Mouse (Mus musculus): ENCODE measurements around the gene Veph1. TPM values are rescaled to one million over a fixed set of nuclear protein-coding genes. Genes with fewer than 3 reads are reported as not detected.

The Veph1 gene
- total RNA-seq (2021): under 1 TPM; 0.15 to 0.20 TPM
- long read RNA-seq, experiment 1: 0 reads
- long read RNA-seq, experiment 2, partial matches to known transcripts: 0 of 1 reads
- long read RNA-seq, experiment 2, other reads (novel, unspliced or antisense): 1 of 1 reads

GRCm38 (mm10) chr3:66296545-66296944, at the start of gene Veph1:
TSS of gene Veph1 (minus strand) at chr3:66296837.
- intact Hi-C loops (cut with DNase I): no loop called here
- no peak for DNase-seq (ENCODE audit: low spot score in 2 of 2)

DNA sequence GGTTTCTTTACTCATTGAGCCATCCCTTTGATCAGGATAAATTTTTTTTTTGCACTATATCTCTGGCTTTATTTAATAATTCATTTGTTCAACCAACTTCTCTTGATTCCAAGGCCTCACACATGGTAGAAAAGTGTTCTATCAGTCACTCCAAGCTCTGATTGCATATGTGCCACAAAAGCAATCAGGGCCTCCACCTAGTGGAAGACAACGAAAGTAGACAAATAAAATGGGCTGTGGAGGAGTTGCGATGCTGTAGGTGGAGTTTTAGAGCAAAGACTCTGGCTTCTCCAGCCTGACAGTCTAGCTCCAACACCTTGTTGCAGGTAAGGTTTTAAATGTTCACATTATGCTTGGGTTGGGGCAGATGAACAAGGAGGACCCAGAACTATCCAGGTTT, 44.1 kb upstream of the Veph1 start:
- DNase-seq (ENCODE audit: low spot score in 2 of 2): no peak

DNA sequence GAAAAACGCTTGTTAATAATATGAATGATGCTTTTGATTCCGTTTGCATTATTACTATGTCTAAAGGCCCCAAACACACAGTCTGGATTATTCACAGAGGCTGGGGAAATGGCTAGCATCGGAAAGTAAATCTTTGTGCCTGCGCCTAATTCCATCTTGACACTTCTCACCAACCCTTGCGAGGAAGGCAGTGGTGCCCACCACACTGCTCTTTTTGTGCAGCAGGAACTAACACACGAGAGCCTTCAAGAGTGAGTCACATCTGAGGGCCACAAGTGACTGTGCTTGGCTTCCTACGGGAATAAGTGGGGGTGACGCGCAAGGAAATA, 35.7 kb upstream of the Veph1 start:
- intact Hi-C loops (cut with DNase I): loop anchor here (5.0 kb wide), 1 partner anchor 1015 kb away; no protein-coding TSS in a partner anchor
- no peak for DNase-seq (ENCODE audit: low spot score in 2 of 2)

More for the DNA sequence above, 44.1 kb upstream of the Veph1 start:
- intact Hi-C loops (cut with DNase I): no loop called here

- intact Hi-C loops (cut with DNase I): loop anchor here (5.0 kb wide), 1 partner anchor 1016 kb away; no protein-coding TSS in a partner anchor
- peak; percentile 64 to 67 for DNase-seq (ENCODE audit: low spot score in 2 of 2)
Measured at GRCm38 (mm10) chr3:66331592-66332400, 35.2 kb upstream of the Veph1 start.

DNA sequence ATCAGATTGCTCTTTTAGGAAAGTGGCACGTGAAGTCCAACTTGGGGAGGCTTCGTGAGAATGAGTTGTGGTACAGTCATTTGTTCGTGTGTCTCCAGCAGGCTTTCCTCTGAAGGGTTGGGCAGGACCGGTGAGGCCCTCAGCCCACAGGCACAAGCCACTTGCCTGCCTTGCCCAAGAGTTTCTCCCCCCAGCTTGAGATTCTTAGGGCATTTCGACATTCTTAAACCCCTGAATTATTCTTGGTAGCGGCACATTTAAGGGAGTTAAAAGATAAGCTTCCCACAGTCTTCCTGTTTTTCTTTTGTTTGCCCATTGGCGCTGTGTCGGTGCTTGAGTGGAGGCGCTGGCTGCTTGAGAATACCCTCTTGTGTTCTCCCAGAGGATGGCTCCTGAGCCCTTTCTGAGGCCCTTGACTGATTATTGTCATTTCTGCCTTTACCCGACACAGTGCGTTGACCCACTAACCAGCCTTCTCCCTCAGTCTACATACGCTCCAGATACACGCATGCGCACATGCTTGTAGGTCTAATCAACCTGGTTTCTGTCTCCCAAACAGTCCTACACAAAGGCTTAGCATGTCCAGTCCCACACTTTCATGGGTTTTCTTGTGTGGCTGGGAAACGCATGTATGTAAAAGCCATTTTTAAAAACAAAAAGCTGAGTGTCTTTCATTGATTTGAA, 34.4 kb upstream of the Veph1 start:
- DNase-seq (ENCODE audit: low spot score in 2 of 2): no peak
- intact Hi-C loops (cut with DNase I): loop anchor here (5.0 kb wide), 1 partner anchor 1016 kb away; no protein-coding TSS in a partner anchor

GRCm38 (mm10) chr3:66325962-66326834, 29.6 kb upstream of the Veph1 start:
- intact Hi-C loops (cut with DNase I): no loop called here
- DNase-seq (ENCODE audit: low spot score in 2 of 2): no peak

DNA sequence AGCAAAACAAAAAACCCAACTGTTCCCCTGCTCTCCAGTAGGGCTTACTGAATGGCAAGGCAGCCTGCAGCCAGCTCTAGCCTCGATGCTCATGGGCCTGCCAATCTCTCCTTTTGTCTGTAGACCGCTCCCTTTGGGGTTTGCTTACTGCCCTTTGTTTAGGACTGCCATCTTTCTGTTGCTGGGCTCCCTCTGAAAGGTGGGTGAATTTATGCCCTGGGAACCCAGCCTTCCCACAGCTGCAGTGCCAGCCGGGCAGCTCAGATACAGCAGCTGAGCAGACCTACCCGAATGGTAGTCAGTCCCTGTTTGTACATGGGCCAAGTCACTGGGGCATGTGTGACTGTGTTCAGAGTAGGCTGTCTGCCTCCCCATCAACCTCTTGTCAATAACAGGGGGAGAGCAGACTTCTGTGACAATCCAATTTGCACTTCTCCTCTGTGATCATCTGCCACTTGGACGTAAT, 28.9 kb upstream of the Veph1 start:
- DNase-seq (ENCODE audit: low spot score in 2 of 2): no peak
- intact Hi-C loops (cut with DNase I): no loop called here

DNA sequence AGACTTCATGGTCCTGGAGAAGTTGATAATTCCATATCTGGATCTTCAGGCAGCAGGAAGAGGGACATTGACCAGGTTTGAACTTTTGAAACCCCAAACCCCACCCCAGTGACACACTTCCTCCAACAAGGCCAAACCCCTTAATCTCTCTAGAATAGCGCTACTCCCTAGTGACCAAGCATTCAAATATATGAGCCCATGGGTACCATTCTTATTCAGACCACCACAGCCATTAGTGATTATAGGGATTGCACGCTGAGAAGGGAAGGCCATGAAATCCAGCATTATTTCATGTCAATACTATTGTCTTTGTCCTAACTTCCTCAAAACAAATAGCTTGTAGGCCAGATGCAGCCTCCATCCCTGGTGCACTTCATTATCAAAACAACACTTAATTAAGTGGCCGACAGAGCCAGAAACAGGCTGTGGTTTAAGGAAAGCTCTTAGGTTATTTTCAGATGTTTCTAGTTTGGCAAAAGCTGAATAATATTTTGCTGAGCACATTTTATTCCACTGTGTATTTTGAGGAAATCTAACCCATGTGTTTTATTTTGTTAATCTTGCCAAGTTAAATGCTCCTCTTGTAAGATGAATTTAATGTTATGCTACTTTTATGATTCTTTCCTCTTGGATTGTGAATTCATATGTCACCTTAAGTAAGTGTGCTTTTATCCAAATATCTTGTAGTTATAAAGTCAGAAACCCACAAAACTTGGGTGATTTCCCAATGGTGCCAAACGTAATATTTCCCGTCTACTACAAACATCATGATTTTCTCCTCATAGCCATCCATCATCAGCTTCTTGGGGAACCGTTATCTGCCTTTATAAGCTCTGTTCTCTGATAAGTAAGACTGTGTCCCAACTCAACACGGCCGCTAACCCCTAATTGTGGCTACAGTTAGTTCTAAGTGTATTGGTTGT, 18.4 kb upstream of the Veph1 start:
- DNase-seq (ENCODE audit: low spot score in 2 of 2): no peak
- intact Hi-C loops (cut with DNase I): no loop called here

DNA sequence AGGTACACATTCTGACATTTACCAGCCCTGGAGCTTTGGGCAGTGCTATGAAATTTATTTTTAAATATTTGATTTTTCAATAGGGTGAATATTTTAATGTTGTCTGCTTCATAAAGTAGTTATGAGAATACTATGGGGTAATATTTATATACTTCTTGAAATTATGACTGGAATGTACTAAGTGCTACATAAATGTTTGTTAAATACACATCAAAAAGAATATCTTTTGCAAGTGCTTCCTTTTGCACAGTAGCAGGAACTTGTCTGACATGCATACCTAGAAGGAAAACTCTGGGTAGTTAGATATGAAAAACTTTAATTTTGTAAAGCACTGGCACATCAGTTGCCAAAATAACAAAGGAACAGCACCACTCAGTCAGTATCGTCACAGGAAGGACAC, 13.9 kb upstream of the Veph1 start:
- intact Hi-C loops (cut with DNase I): no loop called here

DNA sequence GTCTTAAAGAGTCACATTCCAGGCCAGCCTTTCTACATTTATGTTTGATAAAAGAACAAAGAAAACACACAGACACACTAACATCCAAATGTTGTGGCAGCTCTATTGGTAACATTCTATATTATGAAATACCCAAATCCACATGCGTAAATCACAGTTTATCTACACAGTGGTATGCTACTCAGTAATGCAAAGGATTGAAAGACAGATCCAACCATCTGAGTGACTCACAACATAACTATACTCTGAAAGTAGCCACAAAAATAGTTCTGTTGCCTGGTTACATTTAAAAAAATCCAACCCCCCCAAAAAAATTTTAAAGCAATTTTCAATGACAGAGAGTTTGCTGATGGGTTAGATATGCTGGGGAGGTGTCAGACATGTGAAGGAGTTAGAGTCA, 12.9 kb upstream of the Veph1 start:
- no peak for DNase-seq (ENCODE audit: low spot score in 2 of 2)
- intact Hi-C loops (cut with DNase I): no loop called here

More for the DNA sequence above, 13.9 kb upstream of the Veph1 start:
- no peak for DNase-seq (ENCODE audit: low spot score in 2 of 2)

- intact Hi-C loops (cut with DNase I): no loop called here
Measured at GRCm38 (mm10) chr3:66295236-66295635, 1.4 kb downstream of the Veph1 start.

GRCm38 (mm10) chr3:66294729-66295128, 1.9 kb downstream of the Veph1 start:
- no peak for DNase-seq (ENCODE audit: low spot score in 2 of 2)
- intact Hi-C loops (cut with DNase I): no loop called here

More at GRCm38 (mm10) chr3:66295236-66295635, 1.4 kb downstream of the Veph1 start:
- DNase-seq (ENCODE audit: low spot score in 2 of 2): no peak

GRCm38 (mm10) chr3:66292356-66292946, 4.2 kb downstream of the Veph1 start:
- DNase-seq (ENCODE audit: low spot score in 2 of 2): no peak
- intact Hi-C loops (cut with DNase I): no loop called here

- DNase-seq (ENCODE audit: low spot score in 2 of 2): no peak
- intact Hi-C loops (cut with DNase I): no loop called here
Measured at GRCm38 (mm10) chr3:66263270-66263669, 33.4 kb downstream of the Veph1 start.

GRCm38 (mm10) chr3:66262319-66262718, 34.3 kb downstream of the Veph1 start:
- intact Hi-C loops (cut with DNase I): no loop called here
- no peak for DNase-seq (ENCODE audit: low spot score in 2 of 2)

GRCm38 (mm10) chr3:66254504-66255105, 42.0 kb downstream of the Veph1 start:
- intact Hi-C loops (cut with DNase I): no loop called here
- peak; percentile 7 to 29 for DNase-seq (ENCODE audit: low spot score in 2 of 2)

DNA sequence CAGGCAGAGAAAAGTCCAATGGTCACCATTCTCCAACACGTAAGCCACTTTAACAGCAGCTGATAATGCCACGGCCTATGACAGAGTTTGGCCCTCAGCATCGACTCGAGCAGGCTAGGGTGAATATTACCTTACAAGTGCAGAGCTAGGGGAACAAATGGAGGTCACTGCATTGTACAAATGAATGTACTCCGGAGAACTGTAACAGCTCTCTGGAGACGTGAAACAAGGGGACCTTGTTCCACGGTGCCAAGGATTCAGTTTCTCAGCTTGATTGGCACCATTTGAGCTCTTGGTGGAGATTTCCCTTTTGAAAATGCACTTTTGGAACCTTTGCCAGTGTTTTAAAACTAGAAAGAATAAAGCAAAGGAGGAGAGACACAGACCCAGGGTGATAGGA, 44.8 kb downstream of the Veph1 start:
- intact Hi-C loops (cut with DNase I): no loop called here

GRCm38 (mm10) chr3:66240476-66240875, 56.2 kb downstream of the Veph1 start:
- intact Hi-C loops (cut with DNase I): no loop called here
- DNase-seq (ENCODE audit: low spot score in 2 of 2): peak in 1 of 2 experiments; percentile 12

More for the DNA sequence above, 44.8 kb downstream of the Veph1 start:
- DNase-seq (ENCODE audit: low spot score in 2 of 2): no peak
